Mouse (Mus musculus): ENCODE data around the gene Msl3l2.

Msl3l2 gene

GRCm38 (mm10) chr10:56106333-56106995, at the start of gene Msl3l2:
TSS of gene Msl3l2 (plus strand) at chr10:56106917.
- CTCF ChIA-PET = no interaction called here

- CTCF ChIA-PET = no interaction called here
Observed at GRCm38 (mm10) chr10:56058979-56059422, 47.7 kb upstream of the Msl3l2 start.

DNA sequence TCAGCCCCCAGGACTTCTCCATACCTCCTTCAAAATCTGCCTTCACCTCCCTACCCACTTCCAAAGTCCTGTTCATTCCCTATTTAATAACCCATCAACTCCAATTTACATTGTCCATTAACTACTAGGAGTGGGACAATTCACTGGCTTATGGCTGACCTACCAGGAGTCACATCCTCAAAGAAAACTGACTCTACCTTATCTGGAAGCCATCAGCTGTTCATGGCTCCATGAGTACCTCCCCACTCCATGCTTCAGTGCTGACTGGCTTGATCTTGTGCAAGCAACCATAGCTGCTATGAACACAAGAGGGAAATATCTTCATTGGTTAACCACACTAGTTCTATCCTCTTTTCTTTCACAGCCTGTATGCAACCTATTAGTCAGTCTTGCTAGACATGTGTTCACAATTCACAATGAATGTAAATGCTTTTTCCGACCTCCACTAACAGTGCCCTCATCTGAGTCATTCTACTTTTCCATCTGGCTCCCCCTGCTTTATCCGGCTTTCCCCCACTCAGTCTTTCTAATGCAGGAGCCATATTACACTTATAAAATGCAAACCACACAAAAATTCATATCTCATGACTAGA, 45.4 kb upstream of the Msl3l2 start:
- CTCF ChIA-PET = no interaction called here

GRCm38 (mm10) chr10:56062746-56063145, 44.0 kb upstream of the Msl3l2 start:
- CTCF ChIA-PET = no interaction called here

DNA sequence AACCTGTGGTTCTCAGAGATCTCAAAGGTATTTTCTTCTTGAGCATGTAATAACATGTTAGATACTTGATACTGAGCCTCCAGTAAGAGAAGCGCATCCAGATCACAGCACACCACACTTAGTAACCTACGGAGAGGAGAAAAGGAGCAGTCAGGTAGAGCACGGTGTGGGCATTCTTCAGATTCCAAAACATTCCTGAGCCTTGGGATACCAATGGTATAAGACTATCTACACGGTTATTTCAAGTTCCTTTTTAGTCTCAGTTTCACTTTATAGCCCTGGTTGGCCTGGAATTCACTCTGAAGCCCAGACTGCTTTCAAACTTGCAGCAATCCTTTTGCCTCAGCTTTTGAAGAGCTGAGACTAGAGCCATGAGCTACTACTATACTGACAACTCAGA, 17.0 kb upstream of the Msl3l2 start:
- CTCF ChIA-PET = no interaction called here

- CTCF ChIA-PET = no interaction called here
Observed at GRCm38 (mm10) chr10:56094586-56094985, 12.1 kb upstream of the Msl3l2 start.

GRCm38 (mm10) chr10:56096757-56097156, 10.0 kb upstream of the Msl3l2 start:
- CTCF ChIA-PET = no interaction called here

DNA sequence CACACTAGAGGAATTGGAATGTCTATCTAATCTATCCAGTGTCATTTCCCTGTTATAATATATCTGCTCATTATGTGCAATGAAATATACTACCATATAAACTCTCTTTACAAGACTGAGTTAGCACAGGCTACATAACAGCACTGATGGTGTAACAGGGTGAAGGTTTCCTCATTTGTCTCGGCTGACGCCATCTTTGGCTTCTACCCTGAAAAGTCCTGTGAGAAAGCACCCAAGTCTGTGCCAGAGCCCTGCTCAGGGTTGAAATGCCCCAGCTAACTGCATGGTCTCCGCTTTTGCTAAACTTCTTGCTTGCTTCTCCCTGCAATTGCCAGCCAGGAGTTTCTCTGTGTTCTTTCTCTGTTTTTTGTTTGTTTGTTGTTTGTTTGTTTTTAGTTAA, 7.6 kb upstream of the Msl3l2 start:
- CTCF ChIA-PET = no interaction called here

GRCm38 (mm10) chr10:56099641-56100310, 6.9 kb upstream of the Msl3l2 start:
- CTCF ChIA-PET = no interaction called here

DNA sequence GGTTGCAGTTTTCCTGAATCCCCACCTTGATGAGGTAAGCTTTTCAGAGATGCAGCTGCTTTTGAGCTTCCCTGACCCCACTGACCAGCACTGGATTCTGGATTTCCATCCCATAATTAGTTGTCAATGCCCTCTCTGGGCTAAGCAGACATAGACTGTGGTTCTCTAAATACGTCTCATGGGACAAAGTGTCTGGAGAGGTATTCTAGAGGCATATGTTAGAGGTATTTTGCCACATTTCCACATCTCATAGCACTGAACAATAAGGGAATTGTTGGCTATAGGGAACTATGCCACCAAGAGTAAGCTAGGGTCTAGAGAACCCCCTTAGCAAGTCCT, 248 bp downstream of the Msl3l2 start:
- CTCF ChIA-PET = no interaction called here

DNA sequence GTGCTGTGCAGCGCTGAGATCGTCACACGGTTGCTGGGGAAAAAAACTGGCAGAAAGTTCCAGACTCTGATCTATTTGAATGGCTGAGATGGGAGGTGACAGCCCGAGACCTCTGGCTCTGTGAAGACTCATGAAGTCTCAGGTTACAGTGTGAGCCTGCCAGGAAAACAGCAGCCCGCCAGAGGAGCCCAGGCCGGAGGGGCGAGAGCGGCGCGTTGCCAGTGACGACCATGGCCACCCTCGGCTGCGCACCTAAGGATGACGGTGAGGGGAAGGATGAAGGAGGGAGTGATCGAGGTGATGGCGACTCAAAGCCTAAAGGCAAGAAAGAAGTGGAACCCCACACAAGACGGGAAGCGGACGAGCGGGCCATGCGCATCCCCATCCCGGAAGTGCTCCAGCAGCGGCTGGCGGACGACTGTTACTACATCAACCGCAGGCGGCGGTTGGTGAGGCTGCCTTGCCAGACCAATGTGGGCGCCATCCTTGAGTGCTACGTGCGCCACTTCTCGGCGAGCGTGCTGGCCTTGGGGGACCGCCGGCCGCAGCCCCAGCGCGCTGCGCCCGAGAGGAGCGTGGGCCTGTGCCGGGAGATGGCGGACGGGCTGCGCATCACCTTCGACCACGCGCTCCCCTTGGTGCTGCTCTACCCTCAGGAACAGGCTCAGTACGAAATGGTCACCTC, 8.4 kb downstream of the Msl3l2 start:
- CTCF ChIA-PET = interaction anchor here (0.8 kb wide), 1 partner anchor 114 kb away, joined by 3 read pairs; no protein-coding TSS in a partner anchor

DNA sequence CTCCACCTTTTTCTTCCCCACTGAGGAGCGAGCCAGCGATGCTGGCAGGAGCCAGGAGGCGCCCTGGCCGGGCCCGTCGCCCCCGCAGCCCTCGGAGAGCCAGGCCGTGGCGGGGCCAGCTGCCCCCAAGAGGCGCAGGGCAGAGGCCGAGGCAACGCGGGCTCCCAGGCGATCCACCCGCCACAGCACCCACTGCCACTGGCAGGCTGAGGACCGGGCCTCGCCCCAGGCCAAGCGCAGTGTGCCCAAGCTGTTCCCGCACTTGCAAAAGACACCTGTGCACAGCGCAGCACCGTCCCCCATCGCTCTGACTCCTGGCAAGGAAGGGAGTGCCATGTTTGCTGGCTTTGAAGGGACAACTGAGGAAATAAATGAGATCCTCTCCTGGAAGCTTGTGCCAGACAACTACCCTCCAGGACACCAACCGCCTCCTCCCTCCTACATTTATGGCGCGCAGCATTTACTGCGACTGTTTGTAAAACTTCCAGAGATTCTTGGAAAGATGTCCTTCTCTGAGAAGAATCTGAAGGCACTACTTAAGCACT, 9.0 kb downstream of the Msl3l2 start:
- CTCF ChIA-PET = interaction anchor here (0.8 kb wide), 1 partner anchor 114 kb away, joined by 3 read pairs; no protein-coding TSS in a partner anchor

GRCm38 (mm10) chr10:56126972-56127371, 20.3 kb downstream of the Msl3l2 start:
- CTCF ChIA-PET = no interaction called here

DNA sequence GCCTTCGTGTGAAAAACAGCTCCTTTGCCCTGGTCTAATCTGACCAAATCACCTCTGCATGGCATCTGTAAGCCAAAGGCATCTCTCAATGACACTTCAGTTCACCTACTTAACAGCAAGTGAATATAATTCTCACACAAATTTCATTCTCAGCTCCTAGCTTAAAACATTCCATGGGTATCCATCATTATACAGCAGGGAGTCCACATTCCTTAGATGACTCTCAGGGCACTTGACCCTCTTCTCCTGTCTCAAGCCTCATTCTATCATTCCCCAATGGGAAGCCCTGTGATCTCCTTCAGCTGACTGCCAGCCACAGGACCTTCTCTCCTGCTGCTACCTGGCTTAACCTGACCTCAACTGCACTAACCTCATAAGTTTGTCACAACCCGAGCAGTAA, 22.9 kb downstream of the Msl3l2 start:
- CTCF ChIA-PET = no interaction called here

DNA sequence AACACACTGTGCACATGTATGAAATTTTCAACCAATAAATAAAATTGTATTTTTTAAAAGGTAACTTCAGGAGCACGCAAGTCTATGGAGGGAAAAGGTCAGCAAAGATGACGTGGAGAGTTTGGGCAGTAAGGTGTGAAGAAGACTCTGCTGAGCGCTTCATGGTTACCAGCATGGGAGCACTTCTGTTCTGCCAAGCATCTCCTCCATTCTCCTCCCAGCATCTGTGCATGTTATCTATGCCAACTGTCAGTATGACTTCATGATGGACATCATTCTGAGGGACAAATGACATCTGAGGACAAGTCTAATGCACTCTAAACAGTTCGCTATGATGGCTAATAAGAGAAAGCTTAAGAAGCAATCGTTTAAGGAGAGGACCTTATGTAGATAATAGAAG, 30.5 kb downstream of the Msl3l2 start:
- CTCF ChIA-PET = no interaction called here

- CTCF ChIA-PET = no interaction called here
Observed at GRCm38 (mm10) chr10:56148920-56149319, 42.2 kb downstream of the Msl3l2 start.

GRCm38 (mm10) chr10:56156956-56157355, 50.2 kb downstream of the Msl3l2 start:
- CTCF ChIA-PET = no interaction called here

- CTCF ChIA-PET = no interaction called here
Observed at GRCm38 (mm10) chr10:56158207-56158606, 51.5 kb downstream of the Msl3l2 start.

DNA sequence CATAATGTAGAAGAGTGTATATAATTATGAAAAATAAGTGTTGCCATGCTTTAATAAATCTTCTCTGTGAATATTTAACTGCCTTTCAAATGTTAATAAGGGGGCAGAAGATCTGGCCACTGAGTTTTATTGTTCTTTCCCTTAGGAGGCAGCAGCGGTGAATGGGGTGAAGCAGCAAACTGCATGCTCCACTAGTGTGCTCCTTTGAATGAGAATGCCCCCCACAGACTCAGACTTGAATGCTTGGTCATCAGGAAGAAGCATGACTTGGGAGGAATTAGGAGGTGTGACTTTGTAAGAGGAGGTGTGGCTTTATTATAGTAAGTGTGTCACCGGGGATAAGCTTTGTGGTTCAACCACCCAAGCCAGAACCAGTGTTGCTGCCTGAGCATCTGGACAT, 52.0 kb downstream of the Msl3l2 start:
- CTCF ChIA-PET = no interaction called here

DNA sequence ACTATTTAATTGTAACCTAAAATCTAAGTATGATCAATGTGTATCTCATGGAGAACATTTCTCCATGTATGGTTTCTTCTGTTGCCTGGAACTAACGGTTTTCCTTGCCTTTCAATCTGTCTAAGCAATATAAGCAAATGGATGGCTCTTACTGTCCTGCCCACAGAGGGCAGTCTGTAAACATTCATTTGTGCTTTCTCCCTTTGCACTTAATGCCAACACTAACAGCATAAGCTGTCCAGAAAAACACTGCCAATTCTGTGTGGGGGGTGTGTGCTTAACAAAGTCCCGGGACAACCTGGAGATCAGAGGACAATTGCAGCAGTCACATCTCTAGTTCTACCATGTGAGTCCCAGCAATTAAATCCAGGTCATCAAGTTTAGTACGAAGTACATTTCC, 57.7 kb downstream of the Msl3l2 start:
- CTCF ChIA-PET = no interaction called here

DNA sequence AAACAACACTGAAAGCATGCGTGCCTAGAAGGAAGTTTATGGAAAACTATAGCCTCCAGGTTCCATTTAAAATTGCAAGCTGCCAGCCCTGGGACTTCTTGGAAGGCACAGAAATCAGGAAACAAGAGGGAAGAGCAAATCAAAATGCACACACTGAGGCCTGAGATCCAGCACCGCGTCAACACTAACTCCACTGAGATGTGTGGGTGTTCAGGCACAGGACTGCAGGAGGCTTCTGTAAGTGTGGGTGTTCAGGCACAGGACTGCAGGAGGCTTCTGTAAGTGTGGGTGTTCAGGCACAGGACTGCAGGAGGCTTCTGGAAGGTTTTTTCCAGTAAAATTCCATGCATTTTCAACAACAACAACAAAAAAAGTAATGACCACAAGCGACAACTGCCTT, 59.0 kb downstream of the Msl3l2 start:
- CTCF ChIA-PET = no interaction called here

All from spleen, embryonic (tissue).